Mouse (Mus musculus) midbrain, postnatal 0 days (tissue): ENCODE measurements at regions not wholly inside any gene's neighbourhood (a gene's known extent, or its start where the extent isn't known, plus 50 kb on each side); places are given as distances from the start of the nearest gene placed in this dataset.

Experiments
- ATAC-seq: fragments of 200-750 bp; cut with Nextera tagmentation; 2 replicates; pipeline ENCODE4 v1.8.0; 2017; ENCODE audit warnings: moderate number of reproducible peaks, mild to moderate bottlenecking, moderate TSS enrichment, moderate library complexity; ENCODE audit not compliant: low FRiP score
- DNase-seq: peaks from one replicate; pipeline ENCODE4 v3.0.0-alpha.2; 2015; ENCODE audit warnings: low spot score
- H3K27ac ChIP-seq: fragments of 300-500 bp; sonication (generic); 2 replicates; pipeline ENCODE4 v1.5.1; 2014; ENCODE audit warnings: low read depth, mild to moderate bottlenecking, low read length, mixed read lengths
- H3K27me3 ChIP-seq: fragments of 300-500 bp; sonication (generic); 2 replicates; pipeline ENCODE4 v1.6.1; 2014; ENCODE audit warnings: low read length, control low read depth, mixed read lengths; ENCODE audit not compliant: insufficient read depth
- H3K36me3 ChIP-seq: fragments of 300-500 bp; sonication (generic); 2 replicates; pipeline ENCODE4 v1.6.1; 2014; ENCODE audit warnings: low read length, control low read depth, mixed read lengths; ENCODE audit not compliant: insufficient read depth
- H3K4me1 ChIP-seq: fragments of 300-500 bp; sonication (generic); 2 replicates; pipeline ENCODE4 v1.6.1; 2014; ENCODE audit warnings: mild to moderate bottlenecking, control low read depth, antibody characterized with exemption, low read length, mixed read lengths; ENCODE audit not compliant: insufficient read depth
- H3K4me2 ChIP-seq: fragments of 300-500 bp; sonication (generic); 2 replicates; pipeline ENCODE4 v1.6.1; 2014; ENCODE audit warnings: low read depth, mild to moderate bottlenecking, low read length, mixed read lengths; ENCODE audit not compliant: poor library complexity, severe bottlenecking
- H3K4me3 ChIP-seq: fragments of 300-500 bp; sonication (generic); 2 replicates; pipeline ENCODE4 v1.5.1; 2014; ENCODE audit warnings: low read depth, mild to moderate bottlenecking, low read length, moderate library complexity
- H3K9ac ChIP-seq: fragments of 300-500 bp; sonication (generic); replicated peaks from 2 replicates; pipeline ENCODE4 v1.6.1; 2014; ENCODE audit warnings: mild to moderate bottlenecking, low read length, moderate library complexity, mixed read lengths; ENCODE audit not compliant: poor library complexity, severe bottlenecking
- H3K9me3 ChIP-seq: fragments of 300-500 bp; sonication (generic); 2 replicates; pipeline ENCODE4 v1.6.1; 2016; ENCODE audit warnings: low read length, control low read depth
- CTCF ChIP-seq: IDR thresholded peaks from 2 replicates; pipeline ENCODE4 v1.5.1; 2016; ENCODE audit warnings: antibody characterized with exemption, mild to moderate bottlenecking
- WGBS: fragments of 180-500 bp; shearing (Covaris S2); extraction: QIAGEN DNeasy Blood & Tissue Kit; methylation state at CpG from one replicate; pipeline ENCODE4 v1.1.7; 2014; 5-methylcytosine and 5-hydroxymethylcytosine counted together

GRCm38 (mm10) chr4:8969951-8970455 is 731.2 kb upstream of the Car8 start:
- no peak for DNase-seq
- no peak for ATAC-seq
- H3K9me3 ChIP-seq = no peaks in the 10 kb centered on the region
- H3K4me2 ChIP-seq = no peak overlapping the region
- no peak overlapping the region for H3K4me3 ChIP-seq
- no peaks in the 10 kb centered on the region for H3K4me1 ChIP-seq
- H3K9ac ChIP-seq = no peak overlapping the region
- no peaks in the 10 kb centered on the region for H3K36me3 ChIP-seq
- whole genome bisulfite sequencing = 86% methylated on average over 5 of the region's 5 CpGs
- H3K27me3 ChIP-seq = no peaks in the 10 kb centered on the region
- no peak for TF ChIP-seq CTCF
- no peak overlapping the region for H3K27ac ChIP-seq

- 39% methylated on average over 3 of the region's 3 CpGs for WGBS
- ATAC-seq (no peak), DNase-seq (no peak)
- Histone ChIP-seq H3K36me3 (no peaks in the 10 kb centered on the region), H3K4me3 (no peak overlapping the region), H3K9ac (no peak overlapping the region), H3K27me3 (no peaks in the 10 kb centered on the region), H3K4me1 (no peaks in the 10 kb centered on the region), H3K4me2 (no peak overlapping the region), H3K9me3 (no peaks in the 10 kb centered on the region), H3K27ac (no peak overlapping the region)
- no peak for TF ChIP-seq CTCF
Observed at GRCm38 (mm10) chr4:8968741-8969140, 729.9 kb upstream of the Car8 start.

GRCm38 (mm10) chr4:8967986-8968385 is 729.1 kb upstream of the Car8 start:
- Histone ChIP-seq H3K9me3 (no peaks in the 10 kb centered on the region), H3K4me2 (no peak overlapping the region), H3K4me1 (no peaks in the 10 kb centered on the region), H3K4me3 (no peak overlapping the region), H3K36me3 (no peaks in the 10 kb centered on the region), H3K9ac (no peak overlapping the region), H3K27me3 (no peaks in the 10 kb centered on the region), H3K27ac (no peak overlapping the region)
- ATAC-seq (no peak), DNase-seq (no peak)
- TF ChIP-seq CTCF = no peak
- 94% methylated on average over 3 of the region's 3 CpGs for WGBS

GRCm38 (mm10) chr4:8965563-8965962 is 726.7 kb upstream of the Car8 start:
- no peak for ATAC-seq
- H3K4me2 ChIP-seq = no peak overlapping the region
- no peaks in the 10 kb centered on the region for H3K27me3 ChIP-seq
- no peak for DNase-seq
- TF ChIP-seq CTCF = no peak
- H3K9me3 ChIP-seq = no peaks in the 10 kb centered on the region
- 92% methylated on average over 5 of the region's 5 CpGs for WGBS
- H3K4me3 ChIP-seq = no peak overlapping the region
- no peaks in the 10 kb centered on the region for H3K4me1 ChIP-seq
- no peak overlapping the region for H3K27ac ChIP-seq
- H3K36me3 ChIP-seq = no peaks in the 10 kb centered on the region
- H3K9ac ChIP-seq = no peak overlapping the region

- no peak overlapping the region for H3K4me3 ChIP-seq
- H3K4me2 ChIP-seq = no peak overlapping the region
- H3K4me1 ChIP-seq = no peaks in the 10 kb centered on the region
- ATAC-seq (no peak), DNase-seq (no peak)
- 61% methylated on average over 9 of the region's 9 CpGs for WGBS
- H3K27ac ChIP-seq = no peak overlapping the region
- no peak overlapping the region for H3K9ac ChIP-seq
- no peaks in the 10 kb centered on the region for H3K36me3 ChIP-seq
- H3K9me3 ChIP-seq = no peaks in the 10 kb centered on the region
- no peaks in the 10 kb centered on the region for H3K27me3 ChIP-seq
- TF ChIP-seq CTCF = no peak
Observed at GRCm38 (mm10) chr4:8962959-8963572, 724.2 kb upstream of the Car8 start.

GRCm38 (mm10) chr4:8961851-8962250 is 723.0 kb upstream of the Car8 start:
- 85% methylated on average over 6 of the region's 6 CpGs for WGBS
- Histone ChIP-seq H3K4me3 (no peak overlapping the region), H3K4me2 (no peak overlapping the region), H3K27ac (no peak overlapping the region), H3K9me3 (no peaks in the 10 kb centered on the region), H3K27me3 (no peaks in the 10 kb centered on the region), H3K9ac (no peak overlapping the region), H3K36me3 (no peaks in the 10 kb centered on the region), H3K4me1 (no peaks in the 10 kb centered on the region)
- DNase-seq (no peak), ATAC-seq (no peak)
- TF ChIP-seq CTCF = no peak
